ENCODE assay signal across 21 mouse cellular contexts in genomic region chr9:15741931-15742330, GRCm38 (mm10). TPM values are rescaled to one million over a fixed set of nuclear protein-coding genes. Genes with fewer than 3 reads are reported as not detected.
DNase-seq lines count a peak whose midpoint lies in the region; ATAC-seq and TF ChIP-seq lines count a peak whose summit lies in the region.
"Had no signal": no experiment of that assay in that cellular context is flagged by ENCODE, and none has a peak within 500 bp of the region (broad histone marks: within the 10 kb centered on the region; RNA-seq: fewer than 3 reads in every experiment).

No protein-coding gene starts in this region.

- peaks cover 3% of the 10 kb centered on the region; the same call in 1 of the 2 replicates for H3K4me1 ChIP-seq in forebrain, embryonic 14.5 days (ENCODE audit: control insufficient read depth, insufficient read depth, low read length)
- peaks cover 6% of the 10 kb centered on the region for H3K4me1 ChIP-seq in forebrain, embryonic 12.5 days
- H3K4me1 ChIP-seq in hindbrain, embryonic 11.5 days (replicated peaks; ENCODE audit: control insufficient read depth, insufficient read depth, low read length) = no peaks in the 10 kb centered on the region
- peaks cover 16% of the 10 kb centered on the region; the same call in 1 of the 2 replicates for H3K4me1 ChIP-seq in hindbrain, embryonic 13.5 days (replicated peaks)
- 0 out of 2 replicates have a peak, but pooled peaks cover 5% of the 10 kb centered on the region for H3K4me1 ChIP-seq in lung, embryonic 14.5 days (ENCODE audit: insufficient read depth)
- H3K4me1 ChIP-seq in hindbrain, postnatal 0 days (ENCODE audit: insufficient read depth, low read length) = no peaks in the 10 kb centered on the region; the same call in 1 of the 2 replicates
- H3K4me1 ChIP-seq: embryonic facial prominence, embryonic 12.5 days had no signal

- peak; percentile 66; the same call in 1 of the 2 replicates for ATAC-seq in forebrain, embryonic 14.5 days
- ATAC-seq in forebrain, embryonic 12.5 days (ENCODE audit: low FRiP score) = no peak
- ATAC-seq in hindbrain, embryonic 11.5 days (ENCODE audit: low FRiP score) = peak; percentile 38; the same call in 1 of the 2 replicates
- no peak; the same call in 1 of the 2 replicates for ATAC-seq in hindbrain, embryonic 13.5 days (ENCODE audit: low FRiP score)
- ATAC-seq in lung, embryonic 14.5 days (ENCODE audit: insufficient read depth) = no peak
- no peak for ATAC-seq in hindbrain, postnatal 0 days
- ATAC-seq: inflammation-experienced regulatory T-cells, adult 6 months; intestine, postnatal 0 days had no signal

- H3K9ac ChIP-seq in forebrain, embryonic 14.5 days (ENCODE audit: low read length) = no peak overlapping the region
- no peak overlapping the region for H3K9ac ChIP-seq in forebrain, embryonic 12.5 days
- no peak overlapping the region for H3K9ac ChIP-seq in hindbrain, embryonic 11.5 days (ENCODE audit: low read depth, low read length)
- no peak overlapping the region for H3K9ac ChIP-seq in hindbrain, embryonic 13.5 days
- no peak overlapping the region for H3K9ac ChIP-seq in lung, embryonic 14.5 days
- H3K9ac ChIP-seq in hindbrain, postnatal 0 days (replicated peaks; ENCODE audit: low read length) = no peak overlapping the region
- H3K9ac ChIP-seq: embryonic facial prominence, embryonic 12.5 days; heart, embryonic 15.5 days had no signal

- H3K4me3 ChIP-seq in forebrain, embryonic 14.5 days (ENCODE audit: low read depth, low read length) = no peak overlapping the region
- no peak overlapping the region for H3K4me3 ChIP-seq in forebrain, embryonic 12.5 days (replicated peaks)
- H3K4me3 ChIP-seq in hindbrain, embryonic 11.5 days (ENCODE audit: low read depth, low read length) = no peak overlapping the region
- H3K4me3 ChIP-seq in hindbrain, embryonic 13.5 days = no peak overlapping the region
- H3K4me3 ChIP-seq in lung, embryonic 14.5 days (ENCODE audit: low read depth, low read length) = no peak overlapping the region
- no peak overlapping the region for H3K4me3 ChIP-seq in hindbrain, postnatal 0 days (ENCODE audit: low read length)
- H3K4me3 ChIP-seq: embryonic facial prominence, embryonic 12.5 days; heart, embryonic 10.5 days; heart, embryonic 15.5 days had no signal

- H3K27ac ChIP-seq in forebrain, embryonic 14.5 days (ENCODE audit: low read depth, low read length) = no peak overlapping the region
- no peak overlapping the region for H3K27ac ChIP-seq in forebrain, embryonic 12.5 days
- no peak overlapping the region for H3K27ac ChIP-seq in hindbrain, embryonic 11.5 days (ENCODE audit: low read depth, low read length)
- no peak overlapping the region for H3K27ac ChIP-seq in hindbrain, embryonic 13.5 days
- H3K27ac ChIP-seq in lung, embryonic 14.5 days (ENCODE audit: low read depth) = no peak overlapping the region
- no peak overlapping the region for H3K27ac ChIP-seq in hindbrain, postnatal 0 days
- H3K27ac ChIP-seq: embryonic facial prominence, embryonic 12.5 days; heart, embryonic 10.5 days; heart, embryonic 15.5 days had no signal

- no peaks in the 10 kb centered on the region for H3K27me3 ChIP-seq in forebrain, embryonic 14.5 days (replicated peaks; ENCODE audit: control insufficient read depth, insufficient read depth, low read length)
- peaks cover 14% of the 10 kb centered on the region; the same call in 1 of the 2 replicates for H3K27me3 ChIP-seq in forebrain, embryonic 12.5 days
- H3K27me3 ChIP-seq in hindbrain, embryonic 11.5 days (ENCODE audit: control insufficient read depth, insufficient read depth, low read length) = no peaks in the 10 kb centered on the region
- no peaks in the 10 kb centered on the region for H3K27me3 ChIP-seq in hindbrain, embryonic 13.5 days
- no peaks in the 10 kb centered on the region for H3K27me3 ChIP-seq in lung, embryonic 14.5 days (ENCODE audit: insufficient read depth, low read length)
- no peaks in the 10 kb centered on the region for H3K27me3 ChIP-seq in hindbrain, postnatal 0 days (ENCODE audit: insufficient read depth, low read length)
- H3K27me3 ChIP-seq: embryonic facial prominence, embryonic 12.5 days; heart, embryonic 15.5 days had no signal

- DNase-seq in forebrain, embryonic 14.5 days (ENCODE audit: low spot score) = peak; percentile 59
- no peak for DNase-seq in hindbrain, embryonic 11.5 days (ENCODE audit: low spot score)
- DNase-seq in lung, embryonic 14.5 days = peak; percentile 29
- DNase-seq in lung, postnatal 14 days = no peak
- DNase-seq in hindbrain, postnatal 0 days (ENCODE audit: low spot score) = peak; percentile 22
- no peak for DNase-seq in right cerebral cortex, postnatal 14 days
- DNase-seq: adrenal gland, postnatal 10 days; cerebellum, adult 11-12 months; cerebellum, adult 9-10 months; cerebellum, postnatal 25 days; gastrocnemius, postnatal 36 days; heart, adult 18-20 months; heart, postnatal 14 days had no signal

- no peak overlapping the region for H3K4me2 ChIP-seq in forebrain, embryonic 14.5 days (ENCODE audit: low read length)
- no peak overlapping the region for H3K4me2 ChIP-seq in forebrain, embryonic 12.5 days
- H3K4me2 ChIP-seq in hindbrain, embryonic 11.5 days (replicated peaks; ENCODE audit: low read depth, low read length) = no peak overlapping the region
- no peak overlapping the region for H3K4me2 ChIP-seq in hindbrain, embryonic 13.5 days
- H3K4me2 ChIP-seq in lung, embryonic 14.5 days = no peak overlapping the region
- no peak overlapping the region for H3K4me2 ChIP-seq in hindbrain, postnatal 0 days (ENCODE audit: low read depth, low read length)
- H3K4me2 ChIP-seq: embryonic facial prominence, embryonic 12.5 days; heart, embryonic 15.5 days had no signal

- WGBS in forebrain, embryonic 14.5 days = 56% methylated on average over 6 of the region's 6 CpGs
- 68% methylated on average over 6 of the region's 6 CpGs for WGBS in forebrain, embryonic 12.5 days
- WGBS in hindbrain, embryonic 11.5 days = 65% methylated on average over 6 of the region's 6 CpGs
- WGBS in hindbrain, embryonic 13.5 days = 51% methylated on average over 6 of the region's 6 CpGs
- 47% methylated on average over 6 of the region's 6 CpGs for WGBS in lung, embryonic 14.5 days
- 53% methylated on average over 6 of the region's 6 CpGs for WGBS in hindbrain, postnatal 0 days

- TF ChIP-seq CTCF in lung, embryonic 14.5 days (IDR thresholded peaks at IDR 0.05; ENCODE audit: low read depth) = no peak
- no peak for TF ChIP-seq CTCF in hindbrain, postnatal 0 days (IDR thresholded peaks at IDR 0.05; ENCODE audit: low read depth)

- no peaks in the 10 kb centered on the region for H3K9me3 ChIP-seq in forebrain, embryonic 14.5 days (replicated peaks; ENCODE audit: control insufficient read depth, low read length)
- no peaks in the 10 kb centered on the region for H3K9me3 ChIP-seq in forebrain, embryonic 12.5 days
- no peaks in the 10 kb centered on the region for H3K9me3 ChIP-seq in hindbrain, embryonic 11.5 days (ENCODE audit: control insufficient read depth, low read length)
- H3K9me3 ChIP-seq in hindbrain, embryonic 13.5 days = no peaks in the 10 kb centered on the region
- no peaks in the 10 kb centered on the region for H3K9me3 ChIP-seq in lung, embryonic 14.5 days (ENCODE audit: low read depth, low read length)
- H3K9me3 ChIP-seq in hindbrain, postnatal 0 days (ENCODE audit: low read length) = no peaks in the 10 kb centered on the region
- H3K9me3 ChIP-seq: embryonic facial prominence, embryonic 12.5 days; heart, embryonic 10.5 days; heart, embryonic 15.5 days had no signal

- peaks cover 28% of the 10 kb centered on the region for H3K36me3 ChIP-seq in forebrain, embryonic 14.5 days (ENCODE audit: control insufficient read depth, insufficient read depth, low read length)
- H3K36me3 ChIP-seq in forebrain, embryonic 12.5 days (replicated peaks) = peaks cover 29% of the 10 kb centered on the region
- H3K36me3 ChIP-seq in hindbrain, embryonic 11.5 days (ENCODE audit: control insufficient read depth, insufficient read depth, low read length) = peaks cover 5% of the 10 kb centered on the region; the same call in 1 of the 2 replicates
- H3K36me3 ChIP-seq in hindbrain, embryonic 13.5 days = peaks cover 30% of the 10 kb centered on the region
- peaks cover 15% of the 10 kb centered on the region for H3K36me3 ChIP-seq in lung, embryonic 14.5 days (ENCODE audit: insufficient read depth)
- H3K36me3 ChIP-seq in hindbrain, postnatal 0 days (ENCODE audit: insufficient read depth, low read length) = peaks cover 15% of the 10 kb centered on the region; the same call in 1 of the 2 replicates

RNA-seq across cellular contexts. Expression of gene Slc36a4, which starts 32.4 kb away (rescaled TPM):
- 34.7 and 42.0 TPM in 2 replicates for polyA plus RNA-seq in forebrain, embryonic 14.5 days (2014; fragmentation: Nextera tagmentation; extraction: Ambion mirVana)
- 22.3 and 24.4 TPM in 2 replicates for polyA plus RNA-seq in forebrain, embryonic 12.5 days (2016; fragmentation: Nextera tagmentation; extraction: Ambion mirVana)
- polyA plus RNA-seq in hindbrain, embryonic 11.5 days (2014; fragmentation: Nextera tagmentation; extraction: Ambion mirVana) = 17.3 and 20.9 TPM in 2 replicates
- polyA plus RNA-seq in hindbrain, embryonic 13.5 days (2015; fragmentation: Nextera tagmentation; extraction: Ambion mirVana) = 21.4 and 27.2 TPM in 2 replicates
- 18.4 and 20.2 TPM in 2 replicates for polyA plus RNA-seq in lung, embryonic 14.5 days (2014; fragmentation: Nextera tagmentation; extraction: Ambion mirVana)
- total RNA-seq in hindbrain, postnatal 0 days (2014; rRNA removed) = 43.6 and 47.4 TPM in 2 replicates
- polyA plus RNA-seq in hindbrain, postnatal 0 days (2015; fragmentation: Nextera tagmentation; extraction: Ambion mirVana) = 23.7 and 26.7 TPM in 2 replicates
- total RNA-seq: MEL had no signal

Comparison
In these comparisons a context has a peak if more than half of its experiments do, and no peak if none do; other contexts are left out.
1. ATAC-seq: peak in forebrain, embryonic 14.5 days (single experiment) and hindbrain, embryonic 11.5 days (single experiment); none in forebrain, embryonic 12.5 days (single experiment), hindbrain, embryonic 13.5 days (single experiment), lung, embryonic 14.5 days (single experiment) and hindbrain, postnatal 0 days (single experiment).
2. DNase-seq: peak in forebrain, embryonic 14.5 days (single experiment), lung, embryonic 14.5 days (single experiment) and hindbrain, postnatal 0 days (single experiment); none in hindbrain, embryonic 11.5 days (single experiment), lung, postnatal 14 days (single experiment) and right cerebral cortex, postnatal 14 days (single experiment).